Mouse (Mus musculus) right cerebral cortex, adult 18-20 months (tissue): Measurements from ENCODE around the gene Rps15.

ENCODE experiments used
- DNase-seq: peaks from one replicate; pipeline ENCODE4 v3.0.0; 2022; ENCODE audit warnings: mixed read lengths

The Rps15 gene

GRCm38 (mm10) chr10:80343425-80343895, 51.2 kb downstream of the Rps15 start:
- no peak for DNase-seq
